Mouse (Mus musculus) T-helper 2 cell (primary cell): Measurements from ENCODE around the gene Trim71.

ENCODE experiments used
- in situ Hi-C: fragments of 300-600 bp; cut with MboI, MseI; formaldehyde crosslinking; loops from one replicate; pipeline ENCODE4 v1.15.1; 2025; ENCODE audit warnings: high pct_unique_total_duplicates

The Trim71 gene

DNA sequence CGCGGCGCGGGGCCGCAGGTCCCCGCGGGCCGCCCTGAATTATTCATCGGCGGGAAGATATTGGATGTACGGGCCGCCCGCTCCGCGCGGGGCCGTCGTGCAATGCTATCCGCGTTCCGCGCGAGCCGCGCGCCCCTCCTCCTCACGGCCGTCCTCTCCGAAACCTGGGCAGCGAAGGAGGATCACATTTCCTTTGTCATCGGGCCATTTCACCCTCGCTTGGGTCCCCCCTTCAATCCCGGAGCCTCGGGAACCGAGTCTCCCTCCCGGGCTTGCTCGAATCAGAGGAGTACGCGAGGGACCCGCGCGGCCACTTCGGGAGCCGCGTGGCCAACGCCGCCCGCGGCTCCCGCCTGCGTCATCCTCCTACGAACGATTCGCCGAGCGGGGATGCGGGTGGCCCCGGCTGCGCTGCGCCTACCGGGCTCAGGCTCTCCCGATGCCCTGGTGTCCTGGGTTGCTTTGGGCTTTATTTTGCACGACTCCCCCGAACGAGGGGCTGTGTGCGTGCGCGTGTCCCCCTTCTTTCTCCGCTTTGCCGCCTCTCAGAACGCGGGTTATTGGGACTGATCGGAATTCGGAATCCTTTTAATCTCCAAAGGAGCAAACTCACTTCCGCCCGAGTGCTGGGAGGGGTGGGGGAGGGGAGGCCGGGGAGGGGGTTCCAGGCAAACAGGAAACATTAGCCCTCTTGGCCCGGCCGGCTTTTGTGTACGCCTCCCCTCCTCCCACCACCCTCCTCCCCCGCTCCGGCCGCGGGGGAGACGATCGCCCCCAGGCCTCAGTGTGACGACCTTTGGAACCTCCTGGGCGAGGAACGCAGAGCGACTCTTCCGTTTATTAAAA lies at the start of gene Trim71:
Gene Trim71 (minus strand): TSS at position 609 of the 846 bp plus-strand sequence.
- in situ Hi-C loops, result no loop called here

DNA sequence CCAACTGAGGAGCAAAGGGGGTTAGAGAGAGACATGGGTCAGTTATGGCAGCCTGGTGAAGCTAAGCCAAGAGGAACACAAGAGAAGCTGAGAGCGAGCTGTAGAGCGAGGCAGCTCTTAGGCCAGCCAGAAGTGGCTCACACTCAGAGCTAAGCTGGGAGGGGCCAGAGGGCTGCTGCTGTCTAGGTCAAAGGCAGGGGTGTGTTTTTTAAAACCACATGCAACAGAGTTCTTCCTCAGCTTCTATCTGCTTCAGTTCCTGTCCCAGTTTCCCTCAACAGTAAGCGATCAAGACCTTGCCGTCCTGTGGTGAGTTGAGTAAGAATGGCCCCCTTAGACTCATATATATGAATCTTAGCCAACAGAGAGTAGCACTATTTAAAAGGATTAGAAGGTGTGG lies 48.9 kb upstream of the Trim71 start:
- in situ Hi-C loops, result loop anchor here (25.0 kb wide), 1 partner anchor 651 kb away; no protein-coding TSS in a partner anchor

- in situ Hi-C loops, result loop anchor here (25.0 kb wide), 1 partner anchor 650 kb away; no protein-coding TSS in a partner anchor
Observed at GRCm38 (mm10) chr9:114612566-114612965, 48.4 kb upstream of the Trim71 start.

GRCm38 (mm10) chr9:114610266-114610665 lies 46.1 kb upstream of the Trim71 start:
- in situ Hi-C loops, result loop anchor here (25.0 kb wide), 1 partner anchor 648 kb away; no protein-coding TSS in a partner anchor

DNA sequence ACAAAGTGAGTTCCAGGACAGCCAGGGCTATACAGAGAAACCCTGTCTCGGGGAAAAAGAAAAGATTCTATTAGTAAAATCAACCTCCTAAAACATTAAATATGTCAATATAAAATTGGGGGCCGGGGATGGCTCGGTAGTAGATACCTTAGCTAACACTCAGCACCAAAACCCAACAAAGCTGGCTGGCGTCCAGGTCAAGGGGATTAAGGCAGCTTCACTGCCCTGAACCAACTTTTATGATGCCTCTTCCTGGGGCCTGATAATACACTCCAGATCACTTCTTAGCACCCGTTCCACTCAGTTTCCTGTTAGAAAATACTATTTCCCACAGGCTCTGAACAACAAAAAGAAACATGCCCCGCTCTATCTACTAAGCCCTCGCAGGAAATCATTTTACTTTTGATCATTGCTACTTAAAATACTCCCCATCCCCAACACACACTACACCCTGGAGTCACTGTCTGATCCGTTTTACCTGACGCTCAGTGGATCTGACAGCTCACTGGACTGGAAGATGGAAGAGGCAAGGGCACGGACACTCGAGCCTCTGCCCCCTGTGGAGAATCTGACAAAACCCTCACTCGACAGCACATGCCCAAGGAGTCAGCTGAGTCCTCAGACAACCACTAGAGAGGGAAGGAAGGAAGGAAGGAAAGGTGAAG lies 39.8 kb upstream of the Trim71 start:
- in situ Hi-C loops, result loop anchor here (25.0 kb wide), 1 partner anchor 642 kb away; no protein-coding TSS in a partner anchor

DNA sequence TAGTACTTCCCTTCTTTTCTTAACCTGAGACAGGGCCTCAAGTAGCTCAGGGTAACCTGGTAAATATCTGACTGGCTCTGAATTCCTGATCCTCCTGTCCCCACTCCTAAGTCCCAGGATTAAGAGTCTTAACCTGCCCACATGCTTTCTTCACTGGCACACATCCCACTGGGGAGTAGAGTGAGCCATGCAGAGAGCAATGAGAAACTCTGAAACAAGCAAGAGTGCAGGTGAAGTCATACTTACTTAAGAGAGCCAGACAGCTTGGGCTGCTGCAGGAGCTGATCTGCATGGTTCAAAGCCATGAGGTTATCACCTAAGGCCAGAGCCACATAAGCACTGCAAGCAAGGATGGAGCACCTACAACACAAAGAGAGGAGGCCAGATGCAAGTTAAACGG lies 36.9 kb upstream of the Trim71 start:
- in situ Hi-C loops, result loop anchor here (25.0 kb wide), 1 partner anchor 639 kb away; no protein-coding TSS in a partner anchor

DNA sequence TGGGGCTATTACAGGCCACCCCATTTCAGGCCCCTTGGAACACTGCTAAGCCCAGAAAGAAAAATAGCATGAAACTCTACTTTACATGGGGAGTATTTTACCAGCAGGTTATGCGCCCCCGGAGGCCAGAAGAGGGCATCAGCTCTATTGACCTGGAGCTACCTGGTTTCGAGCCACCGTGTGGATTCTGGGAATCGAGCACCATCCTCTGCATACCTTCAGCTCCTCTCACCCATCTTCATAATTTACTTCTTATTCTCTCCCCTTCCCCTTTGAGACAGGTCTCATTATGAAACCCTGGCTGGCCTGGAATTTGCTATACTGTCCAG lies 20.8 kb upstream of the Trim71 start:
- in situ Hi-C loops, result no loop called here

DNA sequence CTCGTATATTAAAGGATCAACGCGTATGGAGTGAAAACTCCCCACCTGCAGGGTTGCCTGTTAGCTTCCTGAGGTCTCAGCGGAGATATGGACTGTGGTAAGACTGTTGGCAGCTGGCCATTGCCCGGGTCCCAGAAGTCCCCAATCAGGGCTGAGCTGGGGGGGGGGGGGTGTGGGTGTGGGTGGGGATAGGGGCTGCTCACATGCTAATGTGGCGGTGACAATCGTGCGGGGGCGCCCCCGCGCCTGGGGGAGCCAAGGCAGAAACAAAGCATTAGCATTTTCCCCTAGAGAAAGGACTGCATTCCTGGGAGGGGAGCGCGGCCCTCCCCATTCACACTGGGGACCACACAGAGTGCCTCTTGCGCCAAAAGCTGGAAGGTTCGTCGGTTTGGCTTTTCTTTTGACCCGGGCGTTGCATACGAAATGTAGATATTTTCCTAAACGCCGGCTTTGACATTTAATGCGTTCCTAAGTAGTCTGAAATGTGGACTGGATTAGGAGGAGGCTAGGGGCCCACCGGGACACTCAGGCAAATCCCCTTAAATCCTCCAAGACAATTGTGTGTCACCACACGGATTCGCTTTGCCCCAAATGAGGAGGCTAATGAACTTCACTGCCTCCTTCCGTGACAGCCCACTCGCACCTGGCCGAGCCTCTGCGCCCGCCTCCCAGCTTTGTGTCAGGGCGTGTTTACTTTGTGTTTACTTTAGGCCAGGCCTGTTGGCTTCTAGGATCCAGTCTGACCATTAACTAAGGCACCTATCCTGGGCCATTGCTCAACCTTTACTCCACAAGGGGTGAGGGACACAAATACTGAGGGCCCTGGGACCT lies 20.2 kb upstream of the Trim71 start:
- in situ Hi-C loops, result loop anchor here (5.0 kb wide), 2 partner anchors 87 to 167 kb away; no protein-coding TSS in a partner anchor

- in situ Hi-C loops, result loop anchor here (5.0 kb wide), 2 partner anchors 86 to 166 kb away; no protein-coding TSS in a partner anchor
Observed at GRCm38 (mm10) chr9:114583812-114584182, 19.6 kb upstream of the Trim71 start.

DNA sequence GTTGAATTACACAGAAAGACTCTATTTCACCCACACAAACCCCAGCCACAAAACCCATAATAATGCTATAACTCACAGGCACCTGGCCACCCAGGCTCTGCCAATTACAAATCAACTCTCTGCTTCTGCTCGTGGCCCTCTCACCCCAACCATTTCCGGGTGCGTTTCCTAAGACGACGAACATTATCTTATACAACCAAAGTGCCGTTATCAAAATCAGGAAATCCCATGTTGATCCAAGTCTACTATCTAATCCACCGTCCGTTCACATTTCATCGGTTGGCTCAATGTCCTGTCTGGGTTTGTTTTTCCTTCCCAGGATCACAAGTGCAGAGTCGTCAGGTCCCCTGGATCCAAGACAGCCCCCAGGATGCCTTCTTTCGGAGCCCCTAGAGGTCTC lies 14.5 kb upstream of the Trim71 start:
- in situ Hi-C loops, result no loop called here

GRCm38 (mm10) chr9:114576001-114576400 lies 11.8 kb upstream of the Trim71 start:
- in situ Hi-C loops, result no loop called here

DNA sequence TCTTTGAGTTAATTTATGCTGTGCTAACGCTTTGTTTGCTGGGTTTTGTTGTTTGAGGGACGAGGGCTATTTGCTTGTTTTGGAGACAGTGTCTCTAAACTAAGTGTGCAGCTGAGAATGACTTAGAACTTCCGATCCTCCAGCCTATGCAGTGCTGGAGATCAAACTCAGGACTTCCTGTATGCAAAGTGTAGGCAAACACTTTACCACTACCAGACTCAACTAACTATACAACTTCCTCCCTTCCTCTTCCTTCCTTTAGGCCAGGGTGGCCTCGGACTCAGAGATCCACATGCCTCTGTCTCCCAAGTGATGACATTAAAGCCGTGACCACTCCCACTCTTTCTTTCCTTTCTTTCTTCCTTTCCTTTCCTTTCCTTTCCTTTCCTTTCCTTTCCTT lies 9.4 kb upstream of the Trim71 start:
- in situ Hi-C loops, result no loop called here

GRCm38 (mm10) chr9:114568682-114569474 lies 4.7 kb upstream of the Trim71 start:
- in situ Hi-C loops, result no loop called here

GRCm38 (mm10) chr9:114564667-114565066 lies 498 bp upstream of the Trim71 start:
- in situ Hi-C loops, result no loop called here

DNA sequence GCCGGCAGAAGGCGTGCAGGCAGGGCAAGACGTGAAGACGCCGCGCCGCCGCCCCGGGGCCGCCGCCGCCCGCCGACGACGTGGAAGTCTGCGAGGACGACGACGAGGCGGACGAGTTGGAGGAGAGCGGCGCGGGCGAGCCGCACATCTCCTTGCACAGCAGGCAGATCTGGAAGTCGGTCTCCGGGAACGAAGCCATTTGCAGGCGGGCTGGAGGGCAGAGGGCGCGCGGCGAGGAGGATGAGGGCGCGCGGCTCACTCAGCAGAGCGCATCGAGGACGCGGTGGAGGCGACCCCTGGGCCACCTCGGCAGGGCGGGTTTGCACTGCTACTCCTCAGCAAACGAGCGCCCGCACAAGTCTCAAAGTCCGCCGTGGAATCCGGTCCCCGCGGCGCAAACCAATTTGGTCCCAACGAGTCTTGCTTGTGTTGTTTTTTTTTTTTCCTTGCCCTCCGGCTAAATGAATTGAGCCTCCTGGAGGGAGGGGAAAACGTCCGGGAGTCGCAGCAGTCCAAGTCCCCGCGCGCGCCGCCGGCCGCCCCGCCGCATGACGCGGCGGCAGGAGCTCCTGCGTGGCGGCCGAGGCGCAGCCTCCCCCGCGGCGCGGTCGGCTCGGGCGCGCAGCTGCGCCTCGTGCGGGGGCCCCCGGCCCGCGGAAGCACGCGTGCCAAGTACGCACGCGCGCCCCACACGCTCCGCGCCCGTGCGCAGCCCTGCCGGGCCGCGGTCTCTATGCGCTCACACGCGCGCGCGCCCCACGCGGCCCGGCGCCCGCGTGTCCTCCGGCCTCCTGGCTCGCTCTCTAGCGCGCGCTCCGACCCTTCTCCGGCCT lies 1.0 kb downstream of the Trim71 start:
- in situ Hi-C loops, result no loop called here

- in situ Hi-C loops, result no loop called here
Observed at GRCm38 (mm10) chr9:114562031-114562918, 1.9 kb downstream of the Trim71 start.

GRCm38 (mm10) chr9:114561671-114561971 lies 2.5 kb downstream of the Trim71 start:
- in situ Hi-C loops, result no loop called here

- in situ Hi-C loops, result no loop called here
Observed at GRCm38 (mm10) chr9:114560771-114561670, 3.1 kb downstream of the Trim71 start.
